Mouse (Mus musculus) hindbrain, embryonic 13.5 days (tissue): ENCODE measurements at regions not wholly inside any gene's neighbourhood (a gene's known extent, or its start where the extent isn't known, plus 50 kb on each side); places are given as distances from the start of the nearest gene placed in this dataset.

Source experiments
- ATAC-seq: fragments of 200-750 bp; cut with Nextera tagmentation; 2 replicates; pipeline ENCODE4 v1.8.0; 2017; ENCODE audit warnings: moderate TSS enrichment; ENCODE audit not compliant: low FRiP score
- H3K27ac ChIP-seq: fragments of 300-500 bp; sonication (generic); 2 replicates; pipeline ENCODE4 v1.5.1; 2015; ENCODE audit warnings: inconsistent platforms, mild to moderate bottlenecking, moderate library complexity
- H3K27me3 ChIP-seq: fragments of 300-500 bp; sonication (generic); 2 replicates; pipeline ENCODE4 v1.6.1; 2015; ENCODE audit warnings: mild to moderate bottlenecking, inconsistent platforms
- H3K36me3 ChIP-seq: fragments of 300-500 bp; sonication (generic); 2 replicates; pipeline ENCODE4 v1.6.1; 2015; ENCODE audit warnings: mild to moderate bottlenecking, inconsistent platforms
- H3K4me1 ChIP-seq: fragments of 300-500 bp; sonication (generic); replicated peaks from 2 replicates; pipeline ENCODE4 v1.6.1; 2015; ENCODE audit warnings: inconsistent platforms
- H3K4me2 ChIP-seq: fragments of 300-500 bp; sonication (generic); 2 replicates; pipeline ENCODE4 v1.6.1; 2015; ENCODE audit warnings: inconsistent platforms, mild to moderate bottlenecking, moderate library complexity
- H3K4me3 ChIP-seq: fragments of 300-500 bp; sonication (generic); 2 replicates; pipeline ENCODE4 v1.5.1; 2015; ENCODE audit warnings: mild to moderate bottlenecking, inconsistent platforms
- H3K9ac ChIP-seq: fragments of 300-500 bp; sonication (generic); 2 replicates; pipeline ENCODE4 v1.6.1; 2015; ENCODE audit warnings: mild to moderate bottlenecking, inconsistent platforms
- H3K9me3 ChIP-seq: fragments of 300-500 bp; sonication (generic); 2 replicates; pipeline ENCODE4 v1.6.1; 2016; ENCODE audit warnings: inconsistent platforms
- WGBS: fragments of 180-500 bp; shearing (Covaris S2); methylation state at CpG from one replicate; pipeline ENCODE4 v1.1.7; 2015; 5-methylcytosine and 5-hydroxymethylcytosine counted together

- Histone ChIP-seq H3K4me1 (peaks cover 14% of the 10 kb centered on the region), H3K9me3 (no peaks in the 10 kb centered on the region), H3K4me3 (no peak overlapping the region), H3K36me3 (no peaks in the 10 kb centered on the region), H3K27ac (no peak overlapping the region), H3K9ac (no peak overlapping the region), H3K27me3 (0 out of 2 replicates have a peak, but pooled peaks cover 2% of the 10 kb centered on the region), H3K4me2 (no peak overlapping the region)
- ATAC-seq, result no peak
- 81% methylated on average over 7 of the region's 7 CpGs for WGBS
Observed at GRCm38 (mm10) chr2:93113929-93114328, 68.0 kb upstream of the Prdm11 start.

- H3K27ac ChIP-seq, result no peak overlapping the region
- no peak overlapping the region for H3K4me2 ChIP-seq
- 57% methylated on average over 7 of the region's 7 CpGs for WGBS
- no peaks in the 10 kb centered on the region for H3K9me3 ChIP-seq
- H3K4me3 ChIP-seq, result no peak overlapping the region
- H3K27me3 ChIP-seq, result 0 out of 2 replicates have a peak, but pooled peaks cover 2% of the 10 kb centered on the region
- H3K36me3 ChIP-seq, result no peaks in the 10 kb centered on the region
- no peak for ATAC-seq
- peaks cover 7% of the 10 kb centered on the region; the same call in 1 of the 2 replicates for H3K4me1 ChIP-seq
- H3K9ac ChIP-seq, result no peak overlapping the region
Observed at GRCm38 (mm10) chr2:93112320-93112719, 66.4 kb upstream of the Prdm11 start.

- H3K4me3 ChIP-seq, result no peak overlapping the region
- H3K27me3 ChIP-seq, result 0 out of 2 replicates have a peak, but pooled peaks cover 2% of the 10 kb centered on the region
- no peaks in the 10 kb centered on the region for H3K36me3 ChIP-seq
- no peak overlapping the region for H3K9ac ChIP-seq
- H3K4me2 ChIP-seq, result no peak overlapping the region
- WGBS, result 86% methylated on average over 5 of the region's 5 CpGs
- peaks cover 7% of the 10 kb centered on the region; the same call in 1 of the 2 replicates for H3K4me1 ChIP-seq
- H3K27ac ChIP-seq, result no peak overlapping the region
- ATAC-seq, result no peak
- H3K9me3 ChIP-seq, result no peaks in the 10 kb centered on the region
Observed at GRCm38 (mm10) chr2:93110898-93111297, 64.9 kb upstream of the Prdm11 start.

- Histone ChIP-seq H3K9me3 (no peaks in the 10 kb centered on the region), H3K4me3 (no peak overlapping the region), H3K27me3 (0 out of 2 replicates have a peak, but pooled peaks cover 2% of the 10 kb centered on the region), H3K4me2 (no peak overlapping the region), H3K4me1 (0 out of 2 replicates have a peak, but pooled peaks cover 3% of the 10 kb centered on the region), H3K27ac (no peak overlapping the region), H3K36me3 (no peaks in the 10 kb centered on the region), H3K9ac (no peak overlapping the region)
- ATAC-seq, result no peak
- WGBS, result 58% methylated on average over 5 of the region's 6 CpGs
Observed at GRCm38 (mm10) chr2:93106581-93106980, 60.6 kb upstream of the Prdm11 start.

GRCm38 (mm10) chr2:93101991-93102390 is 56.0 kb upstream of the Prdm11 start:
- Histone ChIP-seq H3K9me3 (no peaks in the 10 kb centered on the region), H3K27me3 (no peaks in the 10 kb centered on the region), H3K4me2 (no peak overlapping the region), H3K4me1 (peaks cover 19% of the 10 kb centered on the region), H3K9ac (no peak overlapping the region), H3K36me3 (no peaks in the 10 kb centered on the region), H3K27ac (no peak overlapping the region), H3K4me3 (no peak overlapping the region)
- 61% methylated on average over 8 of the region's 8 CpGs for WGBS
- ATAC-seq, result no peak

GRCm38 (mm10) chr2:93099780-93100179 is 53.8 kb upstream of the Prdm11 start:
- peaks cover 19% of the 10 kb centered on the region for H3K4me1 ChIP-seq
- 36% methylated on average over 3 of the region's 3 CpGs for WGBS

GRCm38 (mm10) chr2:93097016-93097415 is 51.0 kb upstream of the Prdm11 start:
- H3K4me3 ChIP-seq, result no peak overlapping the region
- WGBS, result 100% methylated on average over 2 of the region's 2 CpGs
- no peak overlapping the region for H3K4me2 ChIP-seq
- H3K27me3 ChIP-seq, result no peaks in the 10 kb centered on the region
- no peak overlapping the region for H3K27ac ChIP-seq
- H3K36me3 ChIP-seq, result no peaks in the 10 kb centered on the region
- H3K4me1 ChIP-seq, result peaks cover 20% of the 10 kb centered on the region
- no peak for ATAC-seq
- H3K9me3 ChIP-seq, result no peaks in the 10 kb centered on the region
- no peak overlapping the region for H3K9ac ChIP-seq

More at GRCm38 (mm10) chr2:93099780-93100179, 53.8 kb upstream of the Prdm11 start:
- Histone ChIP-seq H3K27me3 (no peaks in the 10 kb centered on the region), H3K4me3 (no peak overlapping the region), H3K27ac (0 out of 2 replicates have a peak overlapping the region, but pooled peaks have one; percentile 12), H3K9me3 (no peaks in the 10 kb centered on the region), H3K4me2 (no peak overlapping the region), H3K36me3 (no peaks in the 10 kb centered on the region), H3K9ac (0 out of 2 replicates have a peak overlapping the region, but pooled peaks have one; percentile 19)
- ATAC-seq, result 0 out of 2 replicates have a peak, but pooled peaks have one; percentile 32

- ATAC-seq, result no peak
- Histone ChIP-seq H3K36me3 (no peaks in the 10 kb centered on the region), H3K9me3 (no peaks in the 10 kb centered on the region), H3K27ac (no peak overlapping the region), H3K9ac (no peak overlapping the region), H3K4me3 (no peak overlapping the region), H3K4me1 (peaks cover 27% of the 10 kb centered on the region), H3K27me3 (no peaks in the 10 kb centered on the region), H3K4me2 (no peak overlapping the region)
- WGBS, result 69% methylated on average over 6 of the region's 6 CpGs
Observed at GRCm38 (mm10) chr2:93096078-93096729, 50.2 kb upstream of the Prdm11 start.
